Mouse (Mus musculus): ENCODE measurements around the gene Vpreb2. TPM values are rescaled to one million over a fixed set of nuclear protein-coding genes. Genes with fewer than 3 reads are reported as not detected.
"Not testable (repeated sequence)": the region's sequence is repeated elsewhere in the genome, so short reads cannot be mapped to it uniquely, and the experiment has no call there.

The Vpreb2 gene
- total RNA-seq, 2 experiments from 2014 or later, result not detected

GRCm38 (mm10) chr16:17986456-17987132 is 6.4 kb downstream of the Vpreb2 start:
- ATAC-seq (ENCODE audit: poor library complexity, severe bottlenecking), result peak; percentile 56

- no peak for ATAC-seq (ENCODE audit: poor library complexity, severe bottlenecking)
These were observed 7.5 kb downstream of the Vpreb2 start for GRCm38 (mm10) chr16:17987703-17988102.

- ATAC-seq (ENCODE audit: poor library complexity, severe bottlenecking), result not testable (repeated sequence)
These were observed 12.1 kb downstream of the Vpreb2 start for GRCm38 (mm10) chr16:17992321-17992720.

- no peak for ATAC-seq (ENCODE audit: poor library complexity, severe bottlenecking)
These were observed 19.4 kb downstream of the Vpreb2 start for GRCm38 (mm10) chr16:17999668-18000067.

- ATAC-seq (ENCODE audit: poor library complexity, severe bottlenecking), result peak; percentile 40
These were observed 24.4 kb downstream of the Vpreb2 start for GRCm38 (mm10) chr16:18004589-18004988.

- no peak for ATAC-seq (ENCODE audit: poor library complexity, severe bottlenecking)
These were observed 26.9 kb downstream of the Vpreb2 start for GRCm38 (mm10) chr16:18007083-18007482.

GRCm38 (mm10) chr16:18011101-18011500 is 30.9 kb downstream of the Vpreb2 start:
- ATAC-seq (ENCODE audit: poor library complexity, severe bottlenecking), result no peak

- not testable (repeated sequence) for ATAC-seq (ENCODE audit: poor library complexity, severe bottlenecking)
These were observed 36.3 kb downstream of the Vpreb2 start for GRCm38 (mm10) chr16:18016482-18016881.

GRCm38 (mm10) chr16:18022780-18023557 is 42.7 kb downstream of the Vpreb2 start:
- ATAC-seq (ENCODE audit: poor library complexity, severe bottlenecking), result no peak

GRCm38 (mm10) chr16:18027371-18027770 is 47.1 kb downstream of the Vpreb2 start:
- ATAC-seq (ENCODE audit: poor library complexity, severe bottlenecking), result no peak

Other genes starting within 250 kb of the Vpreb2 start
- 61.4 and 67.1 TPM in 2 replicates for gene Med15, start 247.5 kb upstream of the Vpreb2 start, total RNA-seq (2015)
- 28.6 and 49.3 TPM in 2 replicates for gene Med15, start 247.5 kb upstream of the Vpreb2 start, total RNA-seq (2017)
- gene Klhl22, start 220.8 kb upstream of the Vpreb2 start, total RNA-seq (2015), result 5.0 and 6.9 TPM in 2 replicates
- gene Klhl22, start 220.8 kb upstream of the Vpreb2 start, total RNA-seq (2017), result 7.0 and 8.3 TPM in 2 replicates
- 0.07 TPM in 1 of 2 replicates, not detected in the other for gene Scarf2, start 183.1 kb upstream of the Vpreb2 start, total RNA-seq (2015)
- not detected in 2 replicates for gene Scarf2, start 183.1 kb upstream of the Vpreb2 start, total RNA-seq (2017)
- not detected in 2 replicates for gene B830017H08Rik, start 147.3 kb upstream of the Vpreb2 start, total RNA-seq (2015)
- gene B830017H08Rik, start 147.3 kb upstream of the Vpreb2 start, total RNA-seq (2017), result not detected in 2 replicates
- 4.1 and 6.1 TPM in 2 replicates for gene Car15, start 142.1 kb upstream of the Vpreb2 start, total RNA-seq (2015)
- 1.7 and 2.3 TPM in 2 replicates for gene Car15, start 142.1 kb upstream of the Vpreb2 start, total RNA-seq (2017)
- 0.27 and 0.96 TPM in 2 replicates for gene Gm20518, start 88.8 kb upstream of the Vpreb2 start, total RNA-seq (2015)
- gene Gm20518, start 88.8 kb upstream of the Vpreb2 start, total RNA-seq (2017), result 0.04 and 0.37 TPM in 2 replicates
- gene Tssk1, start 86.2 kb upstream of the Vpreb2 start, total RNA-seq (2015), result not detected in 2 replicates
- gene Tssk1, start 86.2 kb upstream of the Vpreb2 start, total RNA-seq (2017), result not detected in 2 replicates
- 16.1 and 20.5 TPM in 2 replicates for gene Dgcr2, start 81.9 kb upstream of the Vpreb2 start, total RNA-seq (2015)
- gene Dgcr2, start 81.9 kb upstream of the Vpreb2 start, total RNA-seq (2017), result 32.9 and 35.6 TPM in 2 replicates
- not detected in 2 replicates for gene Tssk2, start 81.8 kb upstream of the Vpreb2 start, total RNA-seq (2015)
- not detected in 2 replicates for gene Tssk2, start 81.8 kb upstream of the Vpreb2 start, total RNA-seq (2017)
- gene Ess2, start 69.1 kb upstream of the Vpreb2 start, total RNA-seq (2015), result 8.9 and 10.3 TPM in 2 replicates
- 14.5 and 17.7 TPM in 2 replicates for gene Ess2, start 69.1 kb upstream of the Vpreb2 start, total RNA-seq (2017)
- gene Gsc2, start 65.4 kb upstream of the Vpreb2 start, total RNA-seq (2015), result not detected in 2 replicates
- gene Gsc2, start 65.4 kb upstream of the Vpreb2 start, total RNA-seq (2017), result not detected in 2 replicates
- 7.6 and 11.2 TPM in 2 replicates for gene Slc25a1, start 52.2 kb upstream of the Vpreb2 start, total RNA-seq (2015)
- 16.1 and 24.1 TPM in 2 replicates for gene Slc25a1, start 52.2 kb upstream of the Vpreb2 start, total RNA-seq (2017)
- gene Dgcr6, start 72.4 kb downstream of the Vpreb2 start, total RNA-seq (2015), result 9.8 and 11.4 TPM in 2 replicates
- gene Dgcr6, start 72.4 kb downstream of the Vpreb2 start, total RNA-seq (2017), result 3.4 and 7.9 TPM in 2 replicates
- 1.3 and 2.2 TPM in 2 replicates for gene Prodh, start 109.8 kb downstream of the Vpreb2 start, total RNA-seq (2015)
- gene Prodh, start 109.8 kb downstream of the Vpreb2 start, total RNA-seq (2017), result 5.7 and 9.8 TPM in 2 replicates
- 0.36 and 0.85 TPM in 2 replicates for gene Rtn4r, start 147.2 kb downstream of the Vpreb2 start, total RNA-seq (2015)
- 0.26 TPM in 1 of 2 replicates, not detected in the other for gene Rtn4r, start 147.2 kb downstream of the Vpreb2 start, total RNA-seq (2017)
- not detected in 2 replicates for gene Ccdc188, start 237.5 kb downstream of the Vpreb2 start, total RNA-seq (2015)
- gene Ccdc188, start 237.5 kb downstream of the Vpreb2 start, total RNA-seq (2017), result not detected in 2 replicates

All from megakaryocyte, adult 5-6 weeks (primary cell).